Mouse (Mus musculus) MEL (cell line): ENCODE data around the gene Homer1.

Experiments used
- CHD1 ChIP-seq: IDR thresholded peaks from 2 replicates; pipeline ENCODE4 v1.6.1; 2012; ENCODE audit warnings: low read depth, mild to moderate bottlenecking, inconsistent platforms, low read length, improper control_type of control experiment
- CHD2 ChIP-seq: IDR thresholded peaks from 2 replicates; pipeline ENCODE4 v1.6.1; 2011; ENCODE audit warnings: low read length, improper control_type of control experiment
- CTCF ChIP-seq, 3 experiments: IDR thresholded peaks in 2 of 3; conservative IDR thresholded peaks in 1 of 3; 2 replicates each; pipeline ENCODE4 v1.5.1; 2011 to 2012; ENCODE audit warnings: low read length in 3 of 3, low read depth in 2 of 3, mild to moderate bottlenecking in 2 of 3, improper control_type of control experiment in 1 of 3, inconsistent platforms in 1 of 3, mixed read lengths in 1 of 3, moderate library complexity in 1 of 3; ENCODE audit not compliant: control insufficient read depth in 1 of 3, insufficient read depth in 1 of 3, poor library complexity in 1 of 3, severe bottlenecking in 1 of 3
- MEF2A ChIP-seq: IDR thresholded peaks from 2 replicates; pipeline ENCODE4 v1.6.1; 2014; ENCODE audit warnings: low read depth, mild to moderate bottlenecking, inconsistent platforms, low read length, improper control_type of control experiment; ENCODE audit not compliant: poor library complexity, insufficient replicate concordance, severe bottlenecking; ENCODE audit errors: extremely low read depth
- MXI1 ChIP-seq: IDR thresholded peaks from 2 replicates; pipeline ENCODE4 v1.6.1; 2011; ENCODE audit warnings: mild to moderate bottlenecking, low read depth, low read length, improper control_type of control experiment
- POLR2A ChIP-seq, 2 experiments: IDR thresholded peaks; 2 replicates each; pipeline ENCODE4 v1.6.1; 2011 to 2012; ENCODE audit warnings: low read length in 2 of 2, mild to moderate bottlenecking in 2 of 2, control low read depth in 1 of 2, improper control_type of control experiment in 1 of 2, low read depth in 1 of 2, moderate library complexity in 1 of 2; ENCODE audit not compliant: control insufficient read depth in 1 of 2, insufficient read depth in 1 of 2, poor library complexity in 1 of 2
- POLR2AphosphoS2 ChIP-seq: IDR thresholded peaks from 2 replicates; pipeline ENCODE4 v1.6.1; 2011; ENCODE audit warnings: low read length, improper control_type of control experiment

GRCm38 (mm10) chr13:93367555-93367954, 68.1 kb downstream of the Homer1 start:
- TF ChIP-seq CTCF (IDR thresholded peaks at IDR 0.05 in 2 of 3, conservative IDR thresholded peaks at IDR 0.05 in 1 of 3; ENCODE audit: control insufficient read depth in 1 of 3, insufficient read depth in 1 of 3, low read depth in 2 of 3, low read length in 3 of 3, poor library complexity in 1 of 3, severe bottlenecking in 1 of 3) = no peak
- no peak for TF ChIP-seq CHD1
- no peak for TF ChIP-seq POLR2AphosphoS2
- TF ChIP-seq MXI1 = no peak
- TF ChIP-seq POLR2A (IDR thresholded peaks at IDR 0.05; ENCODE audit: control insufficient read depth in 1 of 2, insufficient read depth in 1 of 2, low read depth in 1 of 2, low read length in 2 of 2, poor library complexity in 1 of 2) = no peak
- no peak for TF ChIP-seq MEF2A
- TF ChIP-seq CHD2 = no peak
